In genomic region chr11:62621079-62621478, GRCm38 (mm10) we compare ENCODE assay signal across 23 mouse cellular contexts. TPM values are rescaled to one million over a fixed set of nuclear protein-coding genes. Genes with fewer than 3 reads are reported as not detected.
DNase-seq lines count a peak whose midpoint lies in the region; ATAC-seq and TF ChIP-seq lines count a peak whose summit lies in the region.
"Had no signal": no experiment of that assay in that cellular context is flagged by ENCODE, and none has a peak within 500 bp of the region (broad histone marks: within the 10 kb centered on the region; RNA-seq: fewer than 3 reads in every experiment).

No protein-coding gene starts in this region.

- H3K4me3 ChIP-seq in spleen, adult 2 months (ENCODE audit: extremely low read depth, insufficient read depth, insufficient read length), result no peak overlapping the region
- H3K4me3 ChIP-seq: embryonic facial prominence, embryonic 10.5 days; embryonic facial prominence, embryonic 12.5 days; forebrain, embryonic 13.5 days; forebrain, embryonic 15.5 days had no signal

- no peaks in the 10 kb centered on the region for H3K4me1 ChIP-seq in spleen, adult 2 months (ENCODE audit: control insufficient read depth, insufficient read depth, insufficient read length)

- H3K27ac ChIP-seq in spleen, adult 2 months (ENCODE audit: insufficient read depth, low read length), result 0 out of 2 replicates have a peak overlapping the region, but pooled peaks have one; percentile 18
- H3K27ac ChIP-seq: embryonic facial prominence, embryonic 10.5 days; embryonic facial prominence, embryonic 12.5 days; forebrain, embryonic 13.5 days; forebrain, embryonic 15.5 days had no signal

- H3K36me3 ChIP-seq in spleen, adult 2 months (ENCODE audit: control insufficient read depth, insufficient read depth, low read length), result no peaks in the 10 kb centered on the region
- H3K36me3 ChIP-seq: forebrain, embryonic 15.5 days had no signal

- no peaks in the 10 kb centered on the region for H3K27me3 ChIP-seq in spleen, adult 2 months (ENCODE audit: control insufficient read depth, insufficient read depth, low read length)
- H3K27me3 ChIP-seq: embryonic facial prominence, embryonic 12.5 days; forebrain, embryonic 13.5 days; forebrain, embryonic 15.5 days; Patski had no signal

- intact Hi-C loops in heart, postnatal 14 days (cut with DNase I), result no loop called here

- no peak for DNase-seq in spleen, adult 2 months (ENCODE audit: low read depth in 1 of 2, low spot score in 2 of 2)
- DNase-seq in spleen, postnatal 10 days (ENCODE audit: low spot score in 2 of 2), result no peak
- DNase-seq in A20 (ENCODE audit: low read depth, low spot score), result peak; percentile 56
- no peak for DNase-seq in heart, postnatal 14 days
- DNase-seq in kidney, postnatal 10 days, result no peak
- DNase-seq in retina, postnatal 1 day, result no peak
- DNase-seq: adrenal gland, adult 8-10 months; adrenal gland, postnatal 14 days; adrenal gland, postnatal 36 days; cerebellum, adult 11-12 months; cerebellum, adult 2 months; cerebellum, adult 9-10 months; cerebellum, postnatal 10 days; cerebellum, postnatal 25 days; forebrain, postnatal 0 days had no signal

- no peak for TF ChIP-seq CTCF in spleen, adult 2 months (IDR thresholded peaks at IDR 0.05; ENCODE audit: extremely low read depth, insufficient read depth, insufficient read length, insufficient replicate concordance)

- ATAC-seq in common myeloid progenitor, adult 5-6 weeks (replicated peaks; ENCODE audit: low read depth, poor library complexity, severe bottlenecking), result peak; percentile 34; the same call in 1 of the 2 replicates
- ATAC-seq in megakaryocyte progenitor cell, adult 5-6 weeks (replicated peaks; ENCODE audit: poor library complexity), result 0 out of 2 replicates have a peak, but pooled peaks have one; percentile 24
- ATAC-seq: activated CD4-positive, CD25-positive, alpha-beta regulatory T cell, adult 4 months; forebrain, embryonic 13.5 days; forebrain, embryonic 15.5 days; forebrain, postnatal 0 days; Patski had no signal

- TF ChIP-seq POLR2A in spleen, adult 2 months (IDR thresholded peaks at IDR 0.05; ENCODE audit: low read depth, low read length), result no peak

- WGBS in spleen, adult 2 months, result 54% methylated on average over 8 of the region's 8 CpGs

RNA-seq across cellular contexts. Expression of gene Lrrc75a, which starts 27.2 kb away (rescaled TPM):
- polyA plus RNA-seq in spleen, adult 2 months (2012; rRNA removed), result 6.6 and 9.4 TPM in 2 replicates
- total RNA-seq in common myeloid progenitor, adult 5-6 weeks (2017), result 1.8 and 6.9 TPM in 2 replicates
- total RNA-seq in megakaryocyte progenitor cell, adult 5-6 weeks (2015), result 3.6 and 4.9 TPM in 2 replicates
- 2.2 and 4.5 TPM in 2 replicates for total RNA-seq in megakaryocyte progenitor cell, adult 5-6 weeks (2017)
- total RNA-seq in heart, postnatal 14 days (2021), result 1 to 10 TPM; 6.3 to 7.9 TPM

RNA-seq across cellular contexts. Expression of gene Mmgt2, which starts 27.4 kb away (rescaled TPM):
- 22.3 and 24.6 TPM in 2 replicates for polyA plus RNA-seq in spleen, adult 2 months (2012; rRNA removed)
- 13.0 and 28.6 TPM in 2 replicates for total RNA-seq in common myeloid progenitor, adult 5-6 weeks (2017)
- 16.7 and 22.6 TPM in 2 replicates for total RNA-seq in megakaryocyte progenitor cell, adult 5-6 weeks (2015)
- 13.0 and 18.5 TPM in 2 replicates for total RNA-seq in megakaryocyte progenitor cell, adult 5-6 weeks (2017)
- total RNA-seq in heart, postnatal 14 days (2021), result 10 to 100 TPM in 1 of 2 experiments, 1 to 10 TPM in 1; 10.0 to 10.3 TPM

RNA-seq across cellular contexts. Expression of gene Trpv2, which starts 46.8 kb away (rescaled TPM):
- 35.4 and 39.8 TPM in 2 replicates for polyA plus RNA-seq in spleen, adult 2 months (2012; rRNA removed)
- 13.0 and 15.9 TPM in 2 replicates for total RNA-seq in common myeloid progenitor, adult 5-6 weeks (2017)
- 9.0 and 13.9 TPM in 2 replicates for total RNA-seq in megakaryocyte progenitor cell, adult 5-6 weeks (2015)
- 10.5 and 12.9 TPM in 2 replicates for total RNA-seq in megakaryocyte progenitor cell, adult 5-6 weeks (2017)
- total RNA-seq in heart, postnatal 14 days (2021), result 1 to 10 TPM; 3.4 to 4.5 TPM
